Mouse (Mus musculus) cerebellum, adult 11-12 months (tissue): ENCODE results near the gene Saxo1.

Experiments
- DNase-seq: peaks from one replicate; pipeline ENCODE4 v3.0.0; 2022

Saxo1 gene

GRCm38 (mm10) chr4:86416401-86417025, 141.6 kb downstream of the Saxo1 start:
- no peak for DNase-seq

GRCm38 (mm10) chr4:86413388-86413787, 144.7 kb downstream of the Saxo1 start:
- DNase-seq: no peak

GRCm38 (mm10) chr4:86410946-86411345, 147.2 kb downstream of the Saxo1 start:
- DNase-seq: no peak

- DNase-seq: no peak
Observed at GRCm38 (mm10) chr4:86408421-86408820, 149.7 kb downstream of the Saxo1 start.

- DNase-seq: no peak
Observed at GRCm38 (mm10) chr4:86407200-86407527, 151.0 kb downstream of the Saxo1 start.

GRCm38 (mm10) chr4:86406501-86407199, 151.5 kb downstream of the Saxo1 start:
- no peak for DNase-seq

- DNase-seq: no peak
Observed at GRCm38 (mm10) chr4:86401116-86401515, 157.0 kb downstream of the Saxo1 start.

GRCm38 (mm10) chr4:86397470-86397869, 160.7 kb downstream of the Saxo1 start:
- no peak for DNase-seq

- no peak for DNase-seq
Observed at GRCm38 (mm10) chr4:86396672-86397288, 161.3 kb downstream of the Saxo1 start.

GRCm38 (mm10) chr4:86395636-86396035, 162.5 kb downstream of the Saxo1 start:
- DNase-seq: no peak
